Mouse (Mus musculus) heart, adult 11 months (tissue): ENCODE measurements at regions not wholly inside any gene's neighbourhood (a gene's known extent, or its start where the extent isn't known, plus 50 kb on each side); places are given as distances from the start of the nearest gene placed in this dataset.
A peak's percentile ranks its signal among the peaks of the same experiment; 100 is the strongest.

Source experiments
- DNase-seq: peaks from one replicate; pipeline ENCODE4 v3.0.0; 2022

DNA sequence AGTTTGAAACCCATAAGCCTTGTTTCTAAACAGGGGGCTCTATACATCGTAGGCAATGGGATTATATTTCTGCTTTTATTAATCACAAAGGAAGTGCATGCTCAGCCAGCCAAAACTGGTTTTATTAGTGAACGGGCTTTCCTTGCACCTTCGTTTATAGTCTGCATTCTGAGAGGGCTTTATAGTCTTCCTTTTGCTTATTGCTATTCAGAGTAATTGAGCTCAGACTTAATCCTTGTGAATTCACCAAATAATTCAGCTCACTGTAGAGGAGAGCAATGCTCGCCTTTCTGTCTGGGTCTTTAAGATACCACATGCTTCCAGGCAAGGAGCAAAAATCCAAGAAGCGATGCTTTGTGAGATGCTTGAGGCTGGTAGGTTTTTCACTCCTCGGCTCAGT lies 984.3 kb downstream of the Slc4a3 start:
- no peak for DNase-seq

GRCm38 (mm10) chr1:76535522-76535956 lies 979.3 kb downstream of the Epha4 start:
- DNase-seq, result no peak

DNA sequence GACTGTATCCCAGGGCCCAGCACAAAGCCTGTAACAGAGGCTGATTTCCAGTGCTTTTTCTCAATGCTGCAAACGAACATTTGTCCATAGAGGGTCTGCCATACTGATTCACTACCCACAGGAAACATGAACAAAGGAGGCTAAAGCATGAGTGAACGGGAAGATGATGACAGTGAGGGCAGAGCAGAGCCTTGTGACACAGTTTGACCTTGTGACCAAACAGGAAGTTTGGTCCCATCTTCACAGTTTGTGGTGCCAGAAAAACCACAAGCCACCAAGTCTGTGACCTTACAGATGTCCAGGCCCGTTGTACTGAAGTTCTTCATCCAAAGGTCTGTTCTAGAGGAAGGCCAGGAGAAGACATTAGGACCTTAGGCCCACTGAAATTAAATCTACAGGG lies 974.4 kb downstream of the Epha4 start:
- no peak for DNase-seq

- peak; percentile 97 for DNase-seq
Measured at GRCm38 (mm10) chr1:76550876-76551275, 964.0 kb downstream of the Epha4 start.

DNA sequence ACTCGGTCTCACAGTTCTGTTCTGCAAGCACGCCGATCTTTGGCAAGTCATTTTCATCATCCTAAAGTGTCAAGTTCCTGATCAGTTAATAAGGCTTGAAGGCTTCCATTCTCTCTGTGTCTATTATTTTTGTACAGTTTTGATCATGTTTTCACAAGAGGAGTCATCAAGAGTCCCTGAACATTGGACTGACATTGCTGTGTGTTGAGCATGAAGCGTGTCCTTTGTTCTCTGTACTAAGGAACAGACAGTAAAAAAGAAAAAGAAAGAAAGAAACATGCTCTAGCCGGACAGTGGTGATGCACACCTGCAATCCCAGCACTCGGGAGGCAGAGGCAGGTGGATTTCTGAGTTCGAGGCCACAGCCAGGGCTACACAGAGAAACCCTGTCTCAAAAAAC lies 955.4 kb downstream of the Epha4 start:
- DNase-seq, result peak; percentile 66

DNA sequence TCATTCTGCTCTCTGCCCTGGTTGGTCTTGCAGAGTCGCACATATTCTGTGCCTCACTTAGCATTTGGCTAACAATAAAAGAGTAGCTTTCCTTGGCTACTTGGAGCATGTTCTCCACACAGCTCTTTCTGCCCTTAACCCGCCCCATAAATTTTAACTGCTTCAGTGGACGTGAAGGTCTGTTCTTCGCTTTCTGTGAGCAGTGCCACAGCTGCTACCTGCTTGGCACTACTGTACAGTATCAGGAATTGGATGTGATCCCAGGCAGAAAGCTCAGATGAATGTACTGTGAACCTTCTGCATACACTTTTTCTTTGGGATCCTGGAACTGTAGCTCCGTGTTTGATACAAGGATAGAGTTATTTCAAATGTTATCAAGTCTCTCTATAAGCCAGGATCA lies 939.4 kb downstream of the Epha4 start:
- no peak for DNase-seq

DNA sequence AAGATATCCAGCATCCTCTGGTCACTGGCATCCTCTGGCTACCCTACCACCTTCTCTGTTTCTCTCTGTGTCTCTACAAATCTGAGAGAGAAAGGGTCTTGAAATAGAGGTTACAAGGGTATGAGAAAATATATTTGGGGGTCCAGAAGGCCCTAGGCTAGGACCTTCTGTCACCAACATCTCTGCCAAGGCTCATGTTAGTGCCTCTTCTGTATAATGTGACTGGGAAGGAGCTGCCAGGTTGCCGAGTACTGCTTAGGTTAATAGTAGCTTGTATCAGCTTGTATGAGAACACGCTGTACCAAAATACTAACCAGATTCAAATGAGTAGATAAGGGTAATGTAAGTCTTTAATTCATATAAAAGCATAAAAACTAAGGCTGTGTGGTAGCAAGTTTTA lies 929.0 kb downstream of the Epha4 start:
- DNase-seq, result no peak

GRCm38 (mm10) chr1:76625831-76626230 lies 889.1 kb downstream of the Epha4 start:
- DNase-seq, result no peak

DNA sequence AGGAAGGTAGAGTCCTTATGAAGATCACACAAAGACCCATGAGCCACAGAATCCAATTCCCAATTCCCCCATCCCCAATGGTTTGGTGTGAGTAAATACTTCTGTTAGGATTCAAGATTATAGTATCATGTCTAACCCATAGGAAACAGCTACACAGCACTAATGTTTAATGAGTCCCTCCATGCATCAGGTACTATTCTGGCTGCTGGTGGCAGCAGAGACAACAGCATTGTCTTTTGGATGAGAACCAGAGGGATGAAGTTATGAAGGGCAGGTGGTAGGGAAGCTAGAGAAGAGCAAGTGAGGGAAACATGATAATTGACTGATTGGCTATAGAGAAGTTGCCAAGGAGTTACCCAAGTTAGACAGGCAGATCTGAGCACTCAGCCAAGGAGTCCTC lies 885.0 kb downstream of the Epha4 start:
- peak; percentile 74 for DNase-seq

GRCm38 (mm10) chr1:76634071-76634470 lies 880.8 kb downstream of the Epha4 start:
- DNase-seq, result no peak

DNA sequence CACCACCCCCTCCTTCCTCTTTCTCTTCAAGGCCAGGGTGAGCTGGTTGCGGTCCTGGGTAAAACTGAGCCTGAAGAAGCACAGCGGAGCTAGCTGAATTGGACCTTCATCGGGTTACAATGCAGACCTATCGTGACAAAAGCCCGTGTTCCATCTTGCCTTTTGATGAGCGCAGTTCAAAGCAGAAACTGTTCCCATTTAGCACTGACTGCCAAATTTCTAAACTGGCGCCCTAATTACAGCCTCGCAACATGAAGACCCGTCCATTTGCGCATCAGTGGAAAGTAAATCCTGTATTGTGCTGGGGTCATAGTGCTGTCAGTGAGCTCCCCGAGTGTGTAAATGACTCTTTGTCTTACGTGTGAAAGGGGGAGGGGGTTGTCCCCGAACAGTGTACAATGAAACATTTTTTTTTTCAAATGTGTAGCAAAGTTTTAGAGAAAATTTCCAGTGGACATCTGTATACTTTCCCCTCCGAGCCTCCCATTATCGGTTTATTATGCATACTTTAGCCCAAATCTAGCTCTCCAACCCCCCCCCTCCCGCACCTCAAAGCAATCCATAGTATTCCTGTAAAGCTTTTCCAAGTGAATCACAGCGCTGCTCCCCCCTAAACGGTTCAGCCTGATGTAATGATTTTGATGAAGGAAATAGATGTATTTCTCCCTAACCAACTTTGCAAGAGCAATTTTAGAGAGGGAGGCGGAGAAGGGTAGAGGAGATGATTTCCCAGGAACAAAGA lies 877.4 kb downstream of the Epha4 start:
- DNase-seq, result peak; percentile 71

DNA sequence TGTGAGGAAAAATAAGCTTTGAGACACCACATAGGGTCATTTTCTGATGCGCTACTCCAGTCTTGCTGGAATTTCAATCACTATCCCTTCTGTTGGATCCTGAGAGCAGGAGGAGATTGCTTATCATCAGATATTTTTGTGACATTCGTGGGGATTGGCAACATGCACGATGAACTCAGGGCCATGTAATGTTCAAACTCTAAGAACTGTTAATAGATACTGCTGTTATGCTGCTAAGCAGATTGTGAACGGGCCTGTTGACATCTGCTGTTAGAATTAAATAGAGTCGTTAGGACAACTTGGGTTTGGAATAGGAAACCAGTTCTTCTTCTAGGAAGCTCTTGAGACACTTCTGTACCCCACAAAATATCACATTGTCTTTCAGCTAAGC lies 876.9 kb downstream of the Epha4 start:
- no peak for DNase-seq

- no peak for DNase-seq
Measured at GRCm38 (mm10) chr1:76641181-76641711, 873.6 kb downstream of the Epha4 start.

DNA sequence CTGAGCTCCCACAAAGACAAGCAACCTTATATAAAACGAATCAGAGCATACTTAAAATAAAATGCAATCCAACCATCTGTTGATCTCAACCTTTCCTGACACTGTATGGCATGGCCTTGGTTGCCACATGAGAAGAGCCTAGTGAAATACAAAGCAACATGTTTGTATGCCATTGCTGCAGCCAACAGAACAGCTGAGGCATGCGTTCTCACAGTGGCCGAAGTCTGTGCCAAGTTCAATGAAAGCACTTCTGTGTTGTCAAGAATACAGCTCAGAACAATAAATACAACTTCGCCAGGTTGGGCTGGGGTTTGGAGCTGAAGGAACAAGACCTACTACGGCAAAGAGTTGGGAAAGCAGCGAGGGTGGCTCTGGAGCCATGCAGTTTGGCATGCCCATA lies 872.2 kb downstream of the Epha4 start:
- DNase-seq, result peak; percentile 28

- no peak for DNase-seq
Measured at GRCm38 (mm10) chr1:76644895-76645294, 870.0 kb downstream of the Epha4 start.

GRCm38 (mm10) chr1:76654826-76655225 lies 860.1 kb downstream of the Epha4 start:
- DNase-seq, result peak; percentile 61

DNA sequence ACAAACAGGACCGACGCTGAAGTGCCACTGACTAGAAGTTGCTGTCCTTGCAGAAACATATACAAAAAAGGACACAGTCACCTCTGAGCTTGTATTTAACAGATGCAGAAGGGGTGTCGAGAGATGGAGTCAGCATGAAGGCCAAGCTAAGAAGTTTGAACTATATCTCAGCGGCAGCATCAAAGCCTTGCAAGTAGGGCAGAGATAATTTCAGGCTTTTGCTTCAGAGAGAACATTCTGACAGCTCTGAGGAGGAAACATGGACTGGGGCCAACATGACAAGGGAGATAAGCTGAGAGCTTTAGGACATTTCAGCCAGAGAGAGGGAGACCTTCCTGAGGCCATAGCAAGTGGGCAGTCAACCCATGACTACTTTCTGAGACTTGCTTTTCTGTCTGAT lies 856.7 kb downstream of the Epha4 start:
- peak; percentile 87 for DNase-seq

- DNase-seq, result no peak
Measured at GRCm38 (mm10) chr1:76660146-76660545, 854.7 kb downstream of the Epha4 start.

DNA sequence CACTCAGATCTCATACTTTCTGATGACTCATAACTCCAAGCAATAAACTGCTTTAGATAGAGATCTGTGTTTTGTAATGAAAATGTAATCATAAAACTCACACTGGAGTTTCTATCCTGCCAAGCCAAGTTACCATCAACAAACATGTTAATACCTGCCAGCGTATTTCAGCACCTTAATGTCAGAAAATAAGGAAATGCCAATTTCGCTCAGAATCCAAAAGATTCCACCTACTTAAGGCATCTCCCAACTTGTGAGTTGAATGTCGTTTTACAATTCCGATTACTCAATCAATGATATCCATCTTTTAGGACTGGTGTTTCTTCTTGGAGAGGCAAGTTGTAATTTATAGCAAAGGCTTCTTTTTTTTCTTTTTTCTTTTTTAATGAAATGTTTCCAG lies 850.5 kb downstream of the Epha4 start:
- no peak for DNase-seq

DNA sequence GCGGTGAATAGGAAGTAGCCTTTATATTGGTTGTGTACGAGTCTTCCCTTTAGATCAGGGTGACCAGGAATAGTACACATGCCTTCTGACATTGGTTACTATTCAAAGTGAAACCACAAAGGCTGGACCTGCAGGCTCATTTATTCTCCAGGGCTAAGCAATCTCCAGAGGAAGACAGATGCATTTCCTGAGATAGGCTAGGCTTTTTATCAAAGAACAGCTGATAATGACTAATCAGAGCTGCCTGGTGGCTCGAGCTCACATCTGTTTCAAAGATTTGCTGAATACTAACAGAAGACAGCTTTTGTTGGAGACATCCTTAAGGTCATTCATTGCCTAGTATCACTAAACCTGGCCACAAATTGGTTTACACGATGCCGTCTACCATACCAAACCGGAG lies 838.1 kb downstream of the Epha4 start:
- DNase-seq, result peak; percentile 96

GRCm38 (mm10) chr1:76705556-76705955 lies 809.3 kb downstream of the Epha4 start:
- no peak for DNase-seq

GRCm38 (mm10) chr1:76717639-76718292 lies 797.1 kb downstream of the Epha4 start:
- no peak for DNase-seq

GRCm38 (mm10) chr1:76724453-76724852 lies 790.4 kb downstream of the Epha4 start:
- peak; percentile 96 for DNase-seq

DNA sequence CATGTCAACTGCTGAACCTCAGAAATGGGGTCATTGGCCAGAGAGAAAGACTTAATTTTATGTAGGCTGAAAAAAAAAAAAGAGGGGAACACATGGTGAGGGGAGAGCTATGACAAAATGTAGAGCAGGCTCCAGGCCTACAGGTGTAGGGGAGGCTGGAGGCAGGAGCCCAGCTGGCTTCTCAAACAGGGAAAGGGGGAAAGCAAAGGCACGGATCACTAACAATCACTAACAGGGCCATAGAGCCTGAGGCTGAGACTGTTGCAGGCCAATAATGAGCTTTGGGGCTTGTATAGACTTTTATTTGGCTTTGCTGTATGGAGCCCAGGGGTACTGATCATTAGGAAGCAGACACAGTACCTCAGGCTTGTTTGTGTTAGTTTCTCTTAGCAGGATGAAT lies 777.9 kb downstream of the Epha4 start:
- DNase-seq, result peak; percentile 34
